Mouse (Mus musculus) myocyte (in vitro differentiated cells): Measurements from ENCODE around the gene Has1.

ENCODE experiments used
- MYOD1 ChIP-seq, 3 experiments: IDR thresholded peaks; one replicate each; pipeline ENCODE4 v1.6.1; 2011; ENCODE audit warnings: control low read depth in 2 of 3, low read depth in 2 of 3, mild to moderate bottlenecking in 2 of 3, moderate library complexity in 1 of 3; ENCODE audit not compliant: insufficient read length in 2 of 3, control insufficient read depth in 1 of 3
- POLR2AphosphoS2 ChIP-seq: IDR thresholded peaks from one replicate; pipeline ENCODE4 v1.6.1; 2011; ENCODE audit warnings: low read depth, control low read depth; ENCODE audit not compliant: insufficient read length
- SRF ChIP-seq: IDR thresholded peaks from one replicate; pipeline ENCODE4 v1.6.1; 2011; ENCODE audit warnings: low read depth; ENCODE audit not compliant: control insufficient read depth, insufficient read length
- USF1 ChIP-seq: IDR thresholded peaks from one replicate; pipeline ENCODE4 v1.6.1; 2011; ENCODE audit warnings: low read depth, mild to moderate bottlenecking, control low read depth, moderate library complexity

DNA sequence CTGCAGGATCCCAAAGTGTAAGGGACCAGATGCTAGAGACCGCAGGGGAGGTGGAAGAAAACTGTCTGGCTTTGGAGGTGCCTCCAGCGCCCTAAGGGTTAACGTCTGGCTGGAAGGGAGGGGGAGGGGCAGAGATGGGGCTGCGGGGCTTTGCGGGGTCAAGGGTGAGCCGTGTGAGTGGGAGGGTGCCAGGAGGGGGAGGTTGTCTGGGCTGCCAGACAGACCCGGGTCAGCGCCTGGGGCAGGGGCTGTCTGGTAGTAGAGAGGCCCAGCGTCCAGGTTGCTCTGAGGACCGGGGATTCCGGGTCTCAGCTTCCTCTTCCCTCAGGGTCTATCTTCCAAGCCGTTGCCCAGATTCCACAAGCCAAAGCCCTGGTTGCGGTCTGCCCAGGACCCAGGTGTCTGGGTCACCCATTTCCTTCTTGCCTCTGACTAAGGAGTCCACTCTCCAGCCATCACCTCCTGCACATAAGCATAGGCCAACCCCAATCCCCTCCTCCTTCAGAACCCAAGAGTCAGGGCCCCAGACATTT lies 27.3 kb downstream of the Has1 start:
- no peak for TF ChIP-seq MYOD1 (IDR thresholded peaks at IDR 0.05; ENCODE audit: control insufficient read depth in 1 of 3, insufficient read length in 2 of 3, low read depth in 2 of 3)
- TF ChIP-seq USF1, result no peak
- peak; percentile 32 for TF ChIP-seq POLR2AphosphoS2
- no peak for TF ChIP-seq SRF
